Mouse (Mus musculus): ENCODE data around the gene Hfe. TPM values are rescaled to one million over a fixed set of nuclear protein-coding genes. Genes with fewer than 3 reads are reported as not detected.
A peak's percentile ranks its signal among the peaks of the same experiment; 100 is the strongest.
"Not testable (repeated sequence)": the region's sequence is repeated elsewhere in the genome, so short reads cannot be mapped to it uniquely, and the experiment has no call there.

Gene Hfe
- polyA plus RNA-seq, 1 experiment from 2014 or later: 26.3 TPM

DNA sequence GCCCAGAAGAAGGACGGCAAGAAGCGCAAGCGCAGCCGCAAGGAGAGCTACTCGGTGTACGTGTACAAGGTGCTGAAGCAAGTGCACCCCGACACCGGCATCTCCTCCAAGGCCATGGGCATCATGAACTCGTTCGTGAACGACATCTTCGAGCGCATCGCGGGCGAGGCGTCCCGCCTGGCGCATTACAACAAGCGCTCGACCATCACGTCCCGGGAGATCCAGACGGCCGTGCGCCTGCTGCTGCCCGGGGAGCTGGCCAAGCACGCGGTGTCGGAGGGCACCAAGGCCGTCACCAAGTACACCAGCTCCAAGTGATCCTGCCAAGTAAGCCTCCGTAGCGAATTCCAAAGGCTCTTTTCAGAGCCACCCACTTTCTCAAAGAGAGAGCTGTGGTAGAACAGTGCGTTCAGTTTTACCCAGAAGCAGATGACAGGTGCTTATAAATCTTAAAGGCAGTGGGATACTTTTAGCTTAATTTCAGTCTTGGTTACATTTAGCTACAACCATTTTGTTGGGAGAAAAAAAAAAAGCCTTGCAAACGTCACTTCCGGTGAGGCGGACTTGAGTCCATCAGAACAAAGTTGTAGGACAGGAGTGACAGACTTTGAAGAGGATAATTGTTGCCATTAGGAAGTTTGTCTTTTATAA, 26.2 kb downstream of the Hfe start:
- H3K4me1 ChIP-seq (ENCODE audit: insufficient read depth, low read depth, low read length); H3K36me3 ChIP-seq (ENCODE audit: insufficient read depth, low read length); H3K9me3 ChIP-seq (ENCODE audit: low read length); H3K27me3 ChIP-seq (replicated peaks; ENCODE audit: insufficient read depth, low read length): not testable (repeated sequence)
- peak overlapping the region; percentile 91 for H3K27ac ChIP-seq (ENCODE audit: low read length)
- H3K4me3 ChIP-seq (ENCODE audit: low read depth, low read length): peak overlapping the region; percentile 42
- peak overlapping the region; percentile 63 for H3K4me2 ChIP-seq (replicated peaks; ENCODE audit: low read depth, low read length)
- ATAC-seq: peak; percentile 10
- peak overlapping the region; percentile 45 for H3K9ac ChIP-seq (replicated peaks; ENCODE audit: low read depth)
- peak; percentile 45; the same call in 1 of the 2 replicates for TF ChIP-seq EP300 (IDR thresholded peaks at IDR 0.05)
- WGBS: 1% methylated on average over 11 of the region's 37 CpGs
- DNase-seq (ENCODE audit: low spot score): peak; percentile 92

- Histone ChIP-seq H3K9ac (replicated peaks; ENCODE audit: low read depth) (peak within 1 kb of the TSS; percentile 48), H3K4me1 (ENCODE audit: insufficient read depth, low read depth, low read length) (peaks cover 5% of the 10 kb centered on the region; the same call in 1 of the 2 replicates), H3K4me3 (ENCODE audit: low read depth, low read length) (peak within 1 kb of the TSS; percentile 42), H3K27ac (ENCODE audit: low read length) (peak within 1 kb of the TSS; percentile 91), H3K4me2 (replicated peaks; ENCODE audit: low read depth, low read length) (peak within 1 kb of the TSS; percentile 63), H3K36me3 (ENCODE audit: insufficient read depth, low read length) (no peaks in the 10 kb centered on the region), H3K9me3 (ENCODE audit: low read length) (no peaks in the 10 kb centered on the region), H3K27me3 (replicated peaks; ENCODE audit: insufficient read depth, low read length) (no peaks in the 10 kb centered on the region)
- peak; percentile 96 for ATAC-seq
- 2% methylated on average over 29 of the region's 32 CpGs for WGBS
- peak; percentile 88 for TF ChIP-seq EP300 (IDR thresholded peaks at IDR 0.05)
- no peak for TF ChIP-seq CTCF (IDR thresholded peaks at IDR 0.05)
- peak; percentile 100 for DNase-seq (ENCODE audit: low spot score)
Observed at GRCm38 (mm10) chr13:23683755-23684281, 26.8 kb downstream of the Hfe start, which contains the start of the genes Hist1h2ac and Hist1h2bc. TSS of gene Hist1h2ac (minus strand) at chr13:23683948. TSS of gene Hist1h2bc (plus strand) at chr13:23684199.

DNA sequence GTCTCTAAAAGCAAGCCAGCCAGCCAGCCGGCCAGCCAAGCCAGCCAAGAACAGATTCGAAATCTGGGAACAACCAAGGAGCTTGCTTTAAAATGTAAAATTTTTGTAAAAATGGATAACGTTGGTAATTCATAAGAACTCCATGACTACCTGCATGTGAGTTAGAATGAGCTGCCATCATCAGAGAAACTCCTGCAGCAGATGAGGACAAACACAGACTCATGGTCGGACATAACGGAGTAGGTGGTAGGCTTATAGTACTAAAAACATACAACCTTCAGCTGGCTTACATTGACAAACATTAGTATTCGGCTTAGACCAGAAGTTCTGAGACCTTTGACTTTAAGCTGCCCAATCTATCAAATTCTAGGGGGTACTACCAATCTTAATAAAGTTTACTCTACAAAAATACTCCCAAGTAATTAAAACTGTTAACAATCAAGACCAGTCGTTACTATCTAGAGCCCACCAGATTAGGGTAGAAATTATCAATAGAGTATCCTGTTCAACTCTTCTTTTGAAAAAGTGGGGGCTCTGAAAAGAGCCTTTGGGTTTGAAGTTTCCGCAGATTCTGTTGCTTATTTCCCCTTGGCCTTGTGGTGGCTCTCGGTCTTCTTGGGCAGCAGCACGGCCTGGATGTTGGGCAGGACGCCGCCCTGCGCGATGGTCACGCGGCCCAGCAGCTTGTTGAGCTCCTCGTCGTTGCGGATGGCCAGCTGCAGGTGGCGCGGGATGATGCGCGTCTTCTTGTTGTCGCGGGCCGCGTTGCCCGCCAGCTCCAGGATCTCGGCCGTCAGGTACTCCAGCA, 27.5 kb downstream of the Hfe start:
- not testable (repeated sequence) for H3K9me3 ChIP-seq (ENCODE audit: low read length); H3K36me3 ChIP-seq (ENCODE audit: insufficient read depth, low read length); H3K27me3 ChIP-seq (replicated peaks; ENCODE audit: insufficient read depth, low read length); H3K4me1 ChIP-seq (ENCODE audit: insufficient read depth, low read depth, low read length)
- Histone ChIP-seq H3K27ac (ENCODE audit: low read length) (peak overlapping the region; percentile 89), H3K9ac (replicated peaks; ENCODE audit: low read depth) (peak overlapping the region; percentile 48), H3K4me3 (ENCODE audit: low read depth, low read length) (peak overlapping the region; percentile 42), H3K4me2 (replicated peaks; ENCODE audit: low read depth, low read length) (peak overlapping the region; percentile 55)
- ATAC-seq: peak; percentile 57
- 10% methylated on average over 12 of the region's 30 CpGs for WGBS
- DNase-seq (ENCODE audit: low spot score): peak; percentile 27

GRCm38 (mm10) chr13:23682623-23682946, 28.1 kb downstream of the Hfe start:
- ATAC-seq: no peak

DNA sequence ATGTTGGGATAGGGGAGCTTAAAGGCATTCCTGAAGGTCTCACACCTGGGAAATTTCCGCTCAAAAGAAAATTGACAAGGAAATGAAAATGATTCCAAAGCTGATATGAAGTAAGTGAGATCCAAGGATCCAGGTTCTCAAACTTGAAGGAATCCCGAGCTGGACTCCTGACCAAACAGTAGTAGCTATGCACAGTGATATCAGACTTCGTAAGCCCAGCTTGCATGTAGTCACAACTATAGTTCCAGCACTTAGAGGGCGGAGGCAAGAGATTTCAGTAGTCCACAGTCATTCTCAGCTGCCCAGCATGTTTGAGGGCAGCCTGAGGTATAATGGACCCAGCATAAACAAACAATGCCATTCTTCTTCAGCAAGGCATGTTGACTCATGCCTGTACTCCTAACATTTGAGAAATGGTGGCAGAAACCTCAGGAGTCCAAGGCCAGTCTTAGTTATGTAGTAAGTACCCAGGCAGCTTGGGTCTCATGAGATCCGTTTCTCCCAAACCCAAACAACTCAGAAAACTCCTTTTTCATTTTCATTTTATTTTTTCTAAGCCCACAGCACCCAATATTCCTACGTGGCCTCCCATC, 28.6 kb downstream of the Hfe start:
- DNase-seq (ENCODE audit: low spot score): no peak
- TF ChIP-seq CTCF (IDR thresholded peaks at IDR 0.05) (no peak), EP300 (IDR thresholded peaks at IDR 0.05) (no peak)
- no peak overlapping the region for H3K27ac ChIP-seq (ENCODE audit: low read length)
- H3K36me3 ChIP-seq (ENCODE audit: insufficient read depth, low read length): no peaks in the 10 kb centered on the region
- ATAC-seq: no peak
- H3K4me3 ChIP-seq (ENCODE audit: low read depth, low read length): no peak overlapping the region
- no peak overlapping the region for H3K4me2 ChIP-seq (replicated peaks; ENCODE audit: low read depth, low read length)
- peaks cover 5% of the 10 kb centered on the region; the same call in 1 of the 2 replicates for H3K4me1 ChIP-seq (ENCODE audit: insufficient read depth, low read depth, low read length)
- H3K9ac ChIP-seq (replicated peaks; ENCODE audit: low read depth): no peak overlapping the region
- no peaks in the 10 kb centered on the region for H3K9me3 ChIP-seq (ENCODE audit: low read length)
- WGBS: 76% methylated on average over 6 of the region's 6 CpGs
- H3K27me3 ChIP-seq (replicated peaks; ENCODE audit: insufficient read depth, low read length): no peaks in the 10 kb centered on the region

More at GRCm38 (mm10) chr13:23682623-23682946, 28.1 kb downstream of the Hfe start:
- no peaks in the 10 kb centered on the region for H3K9me3 ChIP-seq (ENCODE audit: low read length)
- H3K9ac ChIP-seq (replicated peaks; ENCODE audit: low read depth): no peak overlapping the region
- peak overlapping the region; percentile 55; the same call in 1 of the 2 replicates for H3K4me2 ChIP-seq (replicated peaks; ENCODE audit: low read depth, low read length)
- no peaks in the 10 kb centered on the region for H3K36me3 ChIP-seq (ENCODE audit: insufficient read depth, low read length)
- DNase-seq (ENCODE audit: low spot score): no peak
- no peak overlapping the region for H3K4me3 ChIP-seq (ENCODE audit: low read depth, low read length)
- peaks cover 5% of the 10 kb centered on the region; the same call in 1 of the 2 replicates for H3K4me1 ChIP-seq (ENCODE audit: insufficient read depth, low read depth, low read length)
- TF ChIP-seq CTCF (IDR thresholded peaks at IDR 0.05): no peak
- TF ChIP-seq EP300 (IDR thresholded peaks at IDR 0.05): no peak
- 31% methylated on average over 1 of the region's 1 CpGs for WGBS
- H3K27ac ChIP-seq (ENCODE audit: low read length): no peak overlapping the region
- H3K27me3 ChIP-seq (replicated peaks; ENCODE audit: insufficient read depth, low read length): no peaks in the 10 kb centered on the region

DNA sequence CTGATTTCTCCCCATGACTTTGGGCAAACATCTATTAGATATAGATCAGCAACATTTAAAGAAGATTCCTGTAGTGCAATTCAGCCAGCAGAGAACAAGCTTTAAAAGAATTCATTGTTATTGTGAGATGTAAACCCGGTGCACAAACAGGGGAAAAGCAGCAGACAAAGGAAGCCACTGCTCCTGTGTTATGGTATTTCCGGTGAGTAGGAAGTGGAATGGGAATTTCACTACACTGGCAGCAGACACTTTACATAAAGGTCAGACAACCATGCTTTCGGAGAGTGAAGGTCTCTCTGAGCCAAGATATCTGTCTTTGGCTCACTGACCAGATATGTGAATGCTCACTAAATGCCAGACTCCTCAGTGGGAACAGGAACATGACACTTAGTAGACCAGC, 48.1 kb downstream of the Hfe start:
- peak; percentile 11 for DNase-seq (ENCODE audit: low spot score)
- no peak overlapping the region for H3K4me2 ChIP-seq (replicated peaks; ENCODE audit: low read depth, low read length)
- no peak overlapping the region for H3K9ac ChIP-seq (replicated peaks; ENCODE audit: low read depth)
- H3K4me3 ChIP-seq (ENCODE audit: low read depth, low read length): no peak overlapping the region
- no peaks in the 10 kb centered on the region for H3K27me3 ChIP-seq (replicated peaks; ENCODE audit: insufficient read depth, low read length)
- H3K27ac ChIP-seq (ENCODE audit: low read length): no peak overlapping the region
- 47% methylated on average over 3 of the region's 3 CpGs for WGBS
- peak; percentile 12; the same call in 1 of the 2 replicates for ATAC-seq
- no peaks in the 10 kb centered on the region for H3K36me3 ChIP-seq (ENCODE audit: insufficient read depth, low read length)
- H3K9me3 ChIP-seq (ENCODE audit: low read length): no peaks in the 10 kb centered on the region
- no peak for TF ChIP-seq EP300 (IDR thresholded peaks at IDR 0.05)
- no peak for TF ChIP-seq CTCF (IDR thresholded peaks at IDR 0.05)
- no peaks in the 10 kb centered on the region for H3K4me1 ChIP-seq (ENCODE audit: insufficient read depth, low read depth, low read length)
